Mouse (Mus musculus): ENCODE results near the gene Atf5.

GRCm38 (mm10) chr7:44815721-44816469 is 563 bp downstream of the Atf5 start, which contains the start of the genes Nup62 and Il4i1:
- TF ChIP-seq CTCF (IDR thresholded peaks at IDR 0.05) (no peak), EP300 (IDR thresholded peaks at IDR 0.05) (no peak)
